Mouse (Mus musculus): ENCODE data around the gene Dnajc7.
"Not testable (repeated sequence)": the region's sequence is repeated elsewhere in the genome, so short reads cannot be mapped to it uniquely, and the experiment has no call there.

The Dnajc7 gene

GRCm38 (mm10) chr11:100619982-100620381 is at the start of gene Dnajc7:
TSS of gene Dnajc7 (minus strand) at chr11:100620168.
- DNase-seq = peak in 1 of 2 experiments; percentile 23

- DNase-seq = no peak
Measured at GRCm38 (mm10) chr11:100659806-100660205, 39.8 kb upstream of the Dnajc7 start.

- peak; percentile 12 to 21 for DNase-seq
Measured at GRCm38 (mm10) chr11:100656458-100656857, 36.5 kb upstream of the Dnajc7 start.

GRCm38 (mm10) chr11:100655589-100655988 is 35.6 kb upstream of the Dnajc7 start:
- DNase-seq = not testable (repeated sequence)

GRCm38 (mm10) chr11:100651748-100652147 is 31.8 kb upstream of the Dnajc7 start:
- DNase-seq = no peak

- DNase-seq = no peak
Measured at GRCm38 (mm10) chr11:100651205-100651604, 31.2 kb upstream of the Dnajc7 start.

GRCm38 (mm10) chr11:100648405-100648804 is 28.4 kb upstream of the Dnajc7 start:
- no peak for DNase-seq

- peak in 1 of 2 experiments; percentile 31 for DNase-seq
Measured at GRCm38 (mm10) chr11:100646265-100646664, 26.3 kb upstream of the Dnajc7 start.

GRCm38 (mm10) chr11:100643612-100644575 is 23.9 kb upstream of the Dnajc7 start:
- no peak for DNase-seq

GRCm38 (mm10) chr11:100640159-100640906 is 20.4 kb upstream of the Dnajc7 start:
- peak; percentile 57 to 61 for DNase-seq

GRCm38 (mm10) chr11:100634530-100634929 is 14.6 kb upstream of the Dnajc7 start:
- DNase-seq = no peak

GRCm38 (mm10) chr11:100628862-100629352 is 8.9 kb upstream of the Dnajc7 start:
- DNase-seq = no peak

GRCm38 (mm10) chr11:100628056-100628455 is 8.1 kb upstream of the Dnajc7 start:
- no peak for DNase-seq

GRCm38 (mm10) chr11:100626701-100627195 is 6.8 kb upstream of the Dnajc7 start:
- peak; percentile 70 to 74 for DNase-seq

GRCm38 (mm10) chr11:100625754-100626700 is 6.1 kb upstream of the Dnajc7 start:
- DNase-seq = no peak

GRCm38 (mm10) chr11:100623867-100624266 is 3.9 kb upstream of the Dnajc7 start:
- DNase-seq = no peak

- peak; percentile 96 to 97 for DNase-seq
Measured at GRCm38 (mm10) chr11:100622714-100623113, 2.7 kb upstream of the Dnajc7 start.

- DNase-seq = peak; percentile 93 to 95
Measured at GRCm38 (mm10) chr11:100619485-100619975, 438 bp downstream of the Dnajc7 start.

- DNase-seq = no peak
Measured at GRCm38 (mm10) chr11:100618761-100619484, 1.0 kb downstream of the Dnajc7 start, which contains the start of gene Nkiras2. TSS of gene Nkiras2 (plus strand) at chr11:100619244.

GRCm38 (mm10) chr11:100617480-100617879 is 2.5 kb downstream of the Dnajc7 start:
- DNase-seq = no peak

GRCm38 (mm10) chr11:100616836-100617235 is 3.1 kb downstream of the Dnajc7 start:
- DNase-seq = not testable (repeated sequence)

Measured in cerebellum, postnatal 36 days (tissue).